Mouse (Mus musculus) megakaryocyte, adult 5-6 weeks (primary cell): ENCODE data around the gene Sptbn1. TPM values are rescaled to one million over a fixed set of nuclear protein-coding genes. Genes with fewer than 3 reads are reported as not detected.

Experiments
- ATAC-seq: 2 replicates; pipeline ENCODE4 v1.8.0; 2016; ENCODE audit warnings: mild to moderate bottlenecking, inconsistent platforms; ENCODE audit not compliant: poor library complexity, severe bottlenecking
- total RNA-seq, 2 experiments: library from RNA; stranded (forward) in 1 of 2; stranded (reverse) in 1 of 2; fragments of 153-499, 151-499 nt in 1 of 2; fragments of 221-1000, 200-1000 nt in 1 of 2; gene quantifications; 2 replicates each; pipeline versions ENCODE4 v1.2.3 to v1.2.4; 2015 to 2017

Gene Sptbn1
- total RNA-seq, 2 experiments from 2014 or later, result 85.0 to 119 TPM

- no peak for ATAC-seq
These were observed 128.7 kb downstream of the Sptbn1 start for GRCm38 (mm10) chr11:30139165-30139826.

DNA sequence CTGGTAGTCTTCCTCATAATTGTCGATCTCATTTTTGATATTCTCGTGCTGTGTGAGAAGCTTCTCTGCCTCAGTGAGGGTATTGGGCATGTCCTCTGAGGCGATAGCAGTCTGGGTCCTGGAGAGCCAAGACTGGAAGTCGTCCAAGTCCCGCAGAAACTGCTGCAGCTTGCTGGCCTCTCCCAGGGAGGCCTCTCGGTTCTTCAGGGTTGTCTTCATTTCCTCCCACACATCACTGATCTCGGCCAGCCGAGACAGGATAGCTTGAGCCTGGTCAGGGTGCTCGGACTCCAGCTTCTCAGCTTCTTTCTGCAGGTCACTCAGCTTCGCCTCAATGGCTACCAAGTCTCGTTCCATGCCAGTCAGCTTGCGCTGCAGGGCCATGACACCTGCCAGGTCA, 130.9 kb downstream of the Sptbn1 start:
- no peak for ATAC-seq

DNA sequence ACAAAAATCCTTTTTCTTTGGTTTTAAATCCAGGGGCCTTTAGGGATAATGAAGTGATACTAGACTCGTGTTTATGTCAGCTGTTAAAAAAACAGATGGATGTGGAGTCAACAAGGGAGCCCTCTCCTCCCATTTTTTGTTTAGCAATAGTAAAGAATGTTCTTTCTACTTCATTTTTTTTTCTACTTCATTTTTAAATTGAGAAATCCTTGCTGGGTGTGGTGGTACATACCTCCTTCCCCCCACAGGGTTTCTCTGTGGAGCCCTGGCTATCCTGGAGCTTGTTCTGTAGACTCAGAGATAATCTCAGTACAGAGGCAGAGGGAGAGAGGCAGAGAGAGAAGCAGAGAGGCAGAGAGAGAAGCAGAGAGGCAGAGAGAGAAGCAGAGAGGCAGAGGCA, 133.9 kb downstream of the Sptbn1 start:
- ATAC-seq, result no peak

- ATAC-seq, result no peak
These were observed 135.4 kb downstream of the Sptbn1 start for GRCm38 (mm10) chr11:30132581-30132980.

- ATAC-seq, result no peak
These were observed 136.3 kb downstream of the Sptbn1 start for GRCm38 (mm10) chr11:30131640-30132039.

DNA sequence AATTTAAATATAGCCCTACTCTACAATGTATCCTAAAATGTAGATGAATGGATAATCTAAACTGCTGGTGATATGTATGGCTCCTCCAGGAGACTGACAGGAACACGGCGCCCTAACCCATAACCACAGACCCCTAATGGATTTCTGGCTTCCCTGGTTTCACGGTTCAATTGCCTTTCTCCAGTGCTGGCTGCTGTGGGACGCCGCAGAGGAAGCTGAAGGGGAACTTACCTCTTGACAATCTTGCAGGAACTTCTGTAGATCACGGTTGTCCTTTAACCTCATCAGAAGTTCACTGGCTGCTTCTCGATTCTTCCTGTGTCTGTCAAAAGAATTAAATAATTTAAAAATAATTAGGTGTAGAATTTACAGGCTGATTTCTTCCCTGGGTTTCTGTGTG, 138.6 kb downstream of the Sptbn1 start:
- ATAC-seq, result no peak

DNA sequence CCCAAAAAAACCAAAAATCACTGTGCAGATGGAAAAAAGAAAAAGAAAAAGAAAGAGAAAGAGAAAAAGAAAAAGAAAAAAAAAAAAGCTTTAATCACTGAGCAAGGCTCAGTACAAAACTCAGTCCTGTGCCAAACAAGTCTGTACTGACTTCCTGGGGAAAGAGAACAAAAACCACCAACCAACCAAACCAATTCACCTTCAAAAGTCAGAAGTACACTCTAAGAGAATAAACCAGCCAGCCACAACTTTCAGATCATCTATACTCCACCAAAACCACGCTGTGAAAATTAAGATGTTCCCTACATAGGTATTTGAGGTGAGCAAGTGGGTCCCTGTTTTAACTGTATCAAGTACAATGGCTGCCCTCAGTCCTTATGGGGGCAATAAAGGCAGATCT, 141.1 kb downstream of the Sptbn1 start:
- ATAC-seq, result no peak

DNA sequence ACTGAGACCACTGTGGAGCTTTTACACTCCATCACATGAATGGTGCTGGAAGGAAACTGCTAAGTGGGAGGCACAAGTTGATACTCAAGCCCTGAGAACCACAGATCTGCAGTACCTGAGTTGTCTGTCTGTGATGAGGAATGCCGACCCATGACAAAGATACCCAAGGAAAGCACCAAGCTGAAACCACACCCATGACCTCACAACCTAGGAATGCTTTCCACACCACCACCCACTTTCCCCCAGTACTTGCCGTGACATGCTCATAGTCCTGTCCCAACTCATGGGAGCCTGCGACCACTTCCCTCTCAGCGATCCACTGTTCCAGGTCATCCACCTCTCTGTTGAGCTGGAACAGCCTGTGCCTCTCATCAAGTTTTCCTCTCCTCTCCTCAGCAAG, 149.9 kb downstream of the Sptbn1 start:
- ATAC-seq, result no peak

GRCm38 (mm10) chr11:30113631-30114030, 154.3 kb downstream of the Sptbn1 start:
- no peak for ATAC-seq

- no peak for ATAC-seq
These were observed 157.3 kb downstream of the Sptbn1 start for GRCm38 (mm10) chr11:30110634-30111033.

GRCm38 (mm10) chr11:30104177-30104576, 163.8 kb downstream of the Sptbn1 start:
- ATAC-seq, result no peak

DNA sequence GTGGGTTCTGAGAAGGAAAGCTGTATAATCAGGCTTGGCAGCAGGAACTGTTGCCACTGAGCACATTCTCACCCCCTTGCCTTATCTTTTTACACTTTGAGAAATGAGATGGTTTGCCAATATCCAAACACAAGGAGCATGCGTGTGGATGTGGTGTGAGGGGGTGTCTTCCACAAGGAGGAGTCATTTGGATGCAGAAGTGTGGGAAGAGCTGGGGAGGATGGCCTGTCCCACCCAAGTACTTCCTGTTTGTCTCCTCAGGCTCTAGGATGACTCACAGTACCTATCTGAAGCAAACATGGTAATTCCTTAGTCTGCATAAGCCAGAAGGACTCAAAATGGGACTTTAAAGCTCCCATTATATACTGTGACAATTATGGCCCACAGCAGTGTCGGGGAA, 165.4 kb downstream of the Sptbn1 start:
- peak; percentile 66 for ATAC-seq

DNA sequence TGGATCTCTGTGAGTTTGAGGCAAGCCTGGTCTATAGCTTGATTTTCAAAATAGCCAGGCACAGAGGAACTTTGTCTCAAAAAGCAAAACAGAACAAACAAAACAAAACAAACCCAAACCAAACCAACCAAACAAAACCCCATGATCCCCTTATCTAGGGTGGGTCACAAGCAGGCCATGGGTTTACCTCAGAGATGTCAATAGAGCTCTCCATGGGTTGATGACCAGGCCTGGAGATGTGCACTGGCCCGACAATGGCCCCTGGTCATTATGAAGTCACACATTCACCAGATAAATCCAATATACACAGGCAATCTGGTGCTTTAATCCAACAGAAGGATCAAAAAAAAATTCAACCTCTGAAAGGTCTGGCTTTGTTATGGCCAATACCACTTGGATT, 166.2 kb downstream of the Sptbn1 start:
- no peak for ATAC-seq

GRCm38 (mm10) chr11:30101162-30101561, 166.8 kb downstream of the Sptbn1 start:
- no peak for ATAC-seq

DNA sequence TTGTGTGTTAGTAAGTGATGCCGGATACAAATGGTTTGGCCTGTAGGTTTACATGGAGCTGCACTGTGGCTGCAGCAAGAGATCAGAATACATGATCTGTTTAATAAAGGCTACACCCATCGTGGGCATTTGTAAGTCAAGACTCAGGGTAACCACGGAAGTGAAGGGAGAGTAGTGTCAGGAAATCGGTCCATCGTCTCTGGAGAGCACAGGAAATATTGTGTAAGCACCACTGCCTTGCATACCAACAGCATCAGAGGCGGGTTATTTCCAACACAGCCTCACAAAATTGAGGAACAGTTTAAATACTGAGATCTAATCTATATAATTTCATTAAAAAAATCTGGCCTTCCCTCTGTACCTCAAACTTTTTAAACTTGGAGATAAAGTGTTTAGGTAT, 168.1 kb downstream of the Sptbn1 start:
- ATAC-seq, result peak; percentile 84

GRCm38 (mm10) chr11:30095212-30095773, 172.7 kb downstream of the Sptbn1 start:
- ATAC-seq, result no peak

DNA sequence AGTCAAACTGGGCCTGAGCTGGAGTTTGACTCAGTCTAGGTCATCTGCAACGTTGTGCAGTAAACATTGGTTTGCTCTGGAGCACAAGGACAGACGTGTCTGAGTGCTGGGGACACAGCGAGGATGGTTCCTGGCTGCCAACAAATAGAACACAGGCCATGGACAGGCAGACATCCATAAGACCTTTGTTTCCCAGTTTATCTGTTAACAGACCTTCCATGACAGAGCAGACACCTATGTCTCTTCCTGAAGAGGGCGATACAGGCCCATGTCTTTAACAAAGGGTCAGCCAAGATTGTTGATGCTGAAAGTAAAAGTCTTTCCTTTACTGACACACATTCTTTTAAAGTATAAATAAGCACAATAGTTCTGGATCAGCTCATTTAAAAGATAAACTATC, 176.1 kb downstream of the Sptbn1 start:
- ATAC-seq, result peak; percentile 60; the same call in 1 of the 2 replicates

- no peak for ATAC-seq
These were observed 182.9 kb downstream of the Sptbn1 start for GRCm38 (mm10) chr11:30085114-30085513.

DNA sequence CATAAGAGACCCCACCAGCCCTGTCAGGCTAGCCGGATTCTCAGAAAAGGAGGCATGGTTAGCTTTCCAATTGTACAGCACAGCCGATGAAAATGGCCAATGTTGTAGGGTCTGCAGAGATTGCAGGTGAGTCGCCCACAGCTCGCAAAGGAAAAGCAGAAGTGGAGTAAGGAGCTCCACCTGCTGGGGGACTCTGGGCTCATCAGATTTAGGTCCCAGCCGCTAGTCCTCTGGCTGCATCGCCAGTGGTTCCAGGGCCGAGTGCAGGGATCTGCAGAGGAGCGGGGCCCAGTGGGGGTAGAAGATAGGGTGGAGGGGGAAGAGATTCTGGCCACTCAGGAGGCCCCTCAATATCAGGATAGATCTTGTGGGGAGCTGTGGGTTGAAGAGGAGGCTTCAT, 210.7 kb downstream of the Sptbn1 start:
- peak; percentile 85 for ATAC-seq
